In the genomic region with DNA sequence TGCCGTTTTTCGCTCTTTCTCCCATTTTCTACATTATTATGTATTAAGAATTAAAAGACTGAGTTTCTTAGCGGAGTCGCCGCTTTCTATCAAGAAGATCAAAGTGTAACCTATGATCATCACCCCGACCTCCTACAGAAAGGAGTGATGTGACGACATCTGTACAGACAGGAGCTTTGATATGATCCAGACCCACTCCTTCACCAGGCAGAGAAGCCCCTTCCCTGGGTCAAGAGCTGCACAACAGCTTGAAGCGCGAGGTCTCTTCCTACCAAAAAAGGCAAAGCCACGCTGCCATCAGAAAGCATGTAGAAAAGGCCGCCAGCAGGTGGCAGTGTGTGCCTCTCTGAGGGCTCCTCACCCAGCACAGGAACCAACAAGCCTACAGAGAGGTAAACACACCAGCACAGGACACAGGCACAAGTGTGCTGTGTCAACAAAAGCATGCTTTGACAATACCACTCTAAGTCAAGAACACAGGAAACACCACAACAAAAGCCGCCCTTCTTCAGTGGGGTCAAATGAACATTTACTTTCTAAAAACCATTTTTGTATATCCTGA, we compare ENCODE assay signal across 9 mouse cellular contexts. TPM values are rescaled to one million over a fixed set of nuclear protein-coding genes. Genes with fewer than 3 reads are reported as not detected.
DNase-seq lines count a peak whose midpoint lies in the region; ATAC-seq and TF ChIP-seq lines count a peak whose summit lies in the region.
"Had no signal": no experiment of that assay in that cellular context is flagged by ENCODE, and none has a peak within 500 bp of the region (broad histone marks: within the 10 kb centered on the region; RNA-seq: fewer than 3 reads in every experiment).

No protein-coding gene starts in this region.

- no peaks in the 10 kb centered on the region for H3K36me3 ChIP-seq in heart, embryonic 13.5 days
- H3K36me3 ChIP-seq in kidney, postnatal 0 days (ENCODE audit: insufficient read depth, low read length), result no peaks in the 10 kb centered on the region
- H3K36me3 ChIP-seq in liver, embryonic 11.5 days (ENCODE audit: control insufficient read depth, insufficient read depth, low read length), result no peaks in the 10 kb centered on the region
- H3K36me3 ChIP-seq in splenic B cell, adult 2 months (ENCODE audit: control insufficient read depth, insufficient read depth, low read length, poor library complexity, severe bottlenecking), result no peaks in the 10 kb centered on the region
- H3K36me3 ChIP-seq: embryonic facial prominence, embryonic 13.5 days had no signal

- H3K9me3 ChIP-seq in heart, embryonic 13.5 days, result no peaks in the 10 kb centered on the region
- no peaks in the 10 kb centered on the region for H3K9me3 ChIP-seq in kidney, postnatal 0 days (replicated peaks; ENCODE audit: low read length)
- no peaks in the 10 kb centered on the region for H3K9me3 ChIP-seq in liver, embryonic 11.5 days (ENCODE audit: control insufficient read depth, low read length)
- H3K9me3 ChIP-seq: embryonic facial prominence, embryonic 13.5 days had no signal

- peak; percentile 79 for DNase-seq in CD4-positive helper T cell, adult 2 months (ENCODE audit: low read depth, low spot score)
- peak; percentile 88 for DNase-seq in brain, embryonic 14.5 days (ENCODE audit: low read depth)
- DNase-seq in fibroblast of lung, adult 2 months (ENCODE audit: low read depth), result peak; percentile 41
- DNase-seq in kidney, postnatal 0 days (ENCODE audit: low spot score), result peak; percentile 94
- peak; percentile 80 for DNase-seq in liver, embryonic 11.5 days (ENCODE audit: low spot score)
- peak; percentile 89 for DNase-seq in naive thymus-derived CD4-positive, alpha-beta T cell, adult 2 months (ENCODE audit: low read depth)
- peak; percentile 87 for DNase-seq in splenic B cell, adult 2 months (ENCODE audit: low read depth, low spot score)

- H3K4me1 ChIP-seq in heart, embryonic 13.5 days, result peaks cover 54% of the 10 kb centered on the region
- peaks cover 21% of the 10 kb centered on the region; the same call in 1 of the 2 replicates for H3K4me1 ChIP-seq in kidney, postnatal 0 days (replicated peaks; ENCODE audit: insufficient read depth, low read length)
- H3K4me1 ChIP-seq in liver, embryonic 11.5 days (replicated peaks; ENCODE audit: control insufficient read depth, insufficient read depth, low read length), result peaks cover 19% of the 10 kb centered on the region

- peak; percentile 95 for TF ChIP-seq CTCF in brain, embryonic 14.5 days (IDR thresholded peaks at IDR 0.05; ENCODE audit: borderline replicate concordance, extremely low read depth, insufficient read depth, insufficient read length)
- peak; percentile 94 for TF ChIP-seq CTCF in kidney, postnatal 0 days (IDR thresholded peaks at IDR 0.05; ENCODE audit: low read depth)

- H3K27me3 ChIP-seq in heart, embryonic 13.5 days (replicated peaks), result no peaks in the 10 kb centered on the region
- no peaks in the 10 kb centered on the region for H3K27me3 ChIP-seq in kidney, postnatal 0 days (ENCODE audit: insufficient read depth, low read length)
- H3K27me3 ChIP-seq in liver, embryonic 11.5 days (replicated peaks; ENCODE audit: control insufficient read depth, insufficient read depth, low read length), result no peaks in the 10 kb centered on the region
- H3K27me3 ChIP-seq in splenic B cell, adult 2 months (ENCODE audit: control insufficient read depth, insufficient read depth, low read length, poor library complexity, severe bottlenecking), result no peaks in the 10 kb centered on the region
- H3K27me3 ChIP-seq: embryonic facial prominence, embryonic 13.5 days had no signal

- peak overlapping the region; percentile 60 for H3K4me2 ChIP-seq in heart, embryonic 13.5 days
- H3K4me2 ChIP-seq in kidney, postnatal 0 days (ENCODE audit: low read length), result no peak overlapping the region
- peak overlapping the region; percentile 12; the same call in 1 of the 2 replicates for H3K4me2 ChIP-seq in liver, embryonic 11.5 days
- H3K4me2 ChIP-seq: embryonic facial prominence, embryonic 13.5 days had no signal

- no peak for ATAC-seq in heart, embryonic 13.5 days (ENCODE audit: extremely low read depth, insufficient number of reproducible peaks, low FRiP score, low TSS enrichment)
- ATAC-seq in kidney, postnatal 0 days (replicated peaks; ENCODE audit: low FRiP score, low read depth), result peak; percentile 86
- peak; percentile 71 for ATAC-seq in liver, embryonic 11.5 days (replicated peaks; ENCODE audit: low FRiP score)

- H3K4me3 ChIP-seq in heart, embryonic 13.5 days, result peak overlapping the region; percentile 28; the same call in 1 of the 2 replicates
- H3K4me3 ChIP-seq in kidney, postnatal 0 days (replicated peaks; ENCODE audit: low read depth, low read length), result no peak overlapping the region
- no peak overlapping the region for H3K4me3 ChIP-seq in liver, embryonic 11.5 days (ENCODE audit: low read depth, low read length)
- H3K4me3 ChIP-seq: embryonic facial prominence, embryonic 13.5 days had no signal

- 23% methylated on average over 12 of the region's 12 CpGs for WGBS in heart, embryonic 13.5 days
- 39% methylated on average over 12 of the region's 12 CpGs for WGBS in kidney, postnatal 0 days
- WGBS in liver, embryonic 11.5 days, result 33% methylated on average over 12 of the region's 12 CpGs

- TF ChIP-seq POLR2A in brain, embryonic 14.5 days (IDR thresholded peaks at IDR 0.05; ENCODE audit: borderline replicate concordance, extremely low read depth, insufficient read depth, insufficient read length, poor library complexity, severe bottlenecking), result no peak

- H3K27ac ChIP-seq in heart, embryonic 13.5 days (replicated peaks), result no peak overlapping the region
- H3K27ac ChIP-seq in kidney, postnatal 0 days, result no peak overlapping the region
- no peak overlapping the region for H3K27ac ChIP-seq in liver, embryonic 11.5 days (ENCODE audit: low read depth, low read length)
- H3K27ac ChIP-seq: embryonic facial prominence, embryonic 13.5 days had no signal

- peak overlapping the region; percentile 62; the same call in 1 of the 2 replicates for H3K9ac ChIP-seq in heart, embryonic 13.5 days
- no peak overlapping the region for H3K9ac ChIP-seq in kidney, postnatal 0 days (ENCODE audit: low read depth, low read length)
- H3K9ac ChIP-seq in liver, embryonic 11.5 days (ENCODE audit: low read depth, low read length), result no peak overlapping the region
- H3K9ac ChIP-seq: embryonic facial prominence, embryonic 13.5 days had no signal

RNA-seq across cellular contexts. Expression of a gene that starts 39.3 kb away (rescaled TPM):
- polyA plus RNA-seq in brain, embryonic 14.5 days (2012; rRNA removed), result 0.04 TPM in 1 of 2 replicates, not detected in the other
- 0.52 and 0.67 TPM in 2 replicates for polyA plus RNA-seq in heart, embryonic 13.5 days (2015; fragmentation: Nextera tagmentation; extraction: Ambion mirVana)
- polyA plus RNA-seq in kidney, postnatal 0 days (2015; fragmentation: Nextera tagmentation; extraction: Ambion mirVana), result 0.22 and 0.32 TPM in 2 replicates
- polyA plus RNA-seq in liver, embryonic 11.5 days (2014; fragmentation: Nextera tagmentation; extraction: Ambion mirVana), result 0.11 TPM in 1 of 2 replicates, not detected in the other

RNA-seq across cellular contexts. Expression of a gene that starts 43.6 kb away (rescaled TPM):
- polyA plus RNA-seq in brain, embryonic 14.5 days (2012; rRNA removed), result 17.2 and 19.8 TPM in 2 replicates
- polyA plus RNA-seq in heart, embryonic 13.5 days (2015; fragmentation: Nextera tagmentation; extraction: Ambion mirVana), result 8.5 and 9.8 TPM in 2 replicates
- 10.6 and 11.5 TPM in 2 replicates for polyA plus RNA-seq in kidney, postnatal 0 days (2015; fragmentation: Nextera tagmentation; extraction: Ambion mirVana)
- polyA plus RNA-seq in liver, embryonic 11.5 days (2014; fragmentation: Nextera tagmentation; extraction: Ambion mirVana), result 12.4 and 15.9 TPM in 2 replicates

RNA-seq across cellular contexts. Expression of a gene that starts 58.9 kb away (rescaled TPM):
- polyA plus RNA-seq in brain, embryonic 14.5 days (2012; rRNA removed), result not detected in 2 replicates
- polyA plus RNA-seq in heart, embryonic 13.5 days (2015; fragmentation: Nextera tagmentation; extraction: Ambion mirVana), result not detected in 2 replicates
- polyA plus RNA-seq in kidney, postnatal 0 days (2015; fragmentation: Nextera tagmentation; extraction: Ambion mirVana), result not detected in 2 replicates
- not detected in 2 replicates for polyA plus RNA-seq in liver, embryonic 11.5 days (2014; fragmentation: Nextera tagmentation; extraction: Ambion mirVana)
- polyA plus RNA-seq: embryonic facial prominence, embryonic 13.5 days had no signal

Comparison
In these comparisons a context has a peak if more than half of its experiments do, and no peak if none do; other contexts are left out.
1. DNase-seq: peak in every context shown above with its lines; median percentile 94 in kidney, postnatal 0 days; 89 in naive thymus-derived CD4-positive, alpha-beta T cell, adult 2 months; 88 in brain, embryonic 14.5 days; 87 in splenic B cell, adult 2 months; 80 in liver, embryonic 11.5 days; 79 in CD4-positive helper T cell, adult 2 months; 41 in fibroblast of lung, adult 2 months.